9 mouse cellular contexts compared by ENCODE assay signal in the genomic region with DNA sequence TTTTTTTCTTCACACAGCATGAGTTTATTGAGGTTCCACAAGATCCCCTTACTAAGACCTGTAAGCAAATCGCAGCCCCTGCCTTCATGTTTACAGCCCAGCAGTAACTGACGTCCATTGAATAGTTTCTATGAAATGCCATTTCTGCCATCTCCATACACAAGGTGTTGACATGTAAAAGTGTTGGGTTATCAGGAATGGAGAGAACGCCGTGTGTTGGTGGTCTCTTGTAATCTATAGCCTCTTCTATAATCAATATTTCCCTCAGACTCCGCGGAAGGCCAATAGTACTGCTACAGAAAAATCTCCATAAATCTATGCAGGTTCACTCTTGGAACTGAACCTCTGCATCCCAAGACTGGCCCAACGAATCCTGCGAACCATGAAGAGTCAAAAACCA. TPM values are rescaled to one million over a fixed set of nuclear protein-coding genes. Genes with fewer than 3 reads are reported as not detected.
DNase-seq lines count a peak whose midpoint lies in the region; ATAC-seq and TF ChIP-seq lines count a peak whose summit lies in the region.
"Had no signal": no experiment of that assay in that cellular context is flagged by ENCODE, and none has a peak within 500 bp of the region (broad histone marks: within the 10 kb centered on the region; RNA-seq: fewer than 3 reads in every experiment).

No protein-coding gene starts in this region.

- no peak for ATAC-seq in lung, postnatal 0 days
- no peak for ATAC-seq in limb, embryonic 14.5 days (ENCODE audit: low FRiP score, low read depth)
- no peak for ATAC-seq in stomach, embryonic 14.5 days (ENCODE audit: insufficient number of reproducible peaks, insufficient read depth, low FRiP score, low read depth)
- ATAC-seq: inflammation-experienced regulatory T-cells, adult 6 months had no signal

- peak overlapping the region; percentile 83 for H3K4me3 ChIP-seq in cerebellum, adult 2 months (replicated peaks; ENCODE audit: insufficient read depth, low read depth, low read length)
- H3K4me3 ChIP-seq in lung, postnatal 0 days (ENCODE audit: low read depth, low read length): peak overlapping the region; percentile 37
- H3K4me3 ChIP-seq in limb, embryonic 14.5 days (replicated peaks; ENCODE audit: low read length): peak overlapping the region; percentile 57
- H3K4me3 ChIP-seq in stomach, embryonic 14.5 days (ENCODE audit: low read depth, low read length): peak overlapping the region; percentile 37

- H3K4me1 ChIP-seq in cerebellum, adult 2 months (ENCODE audit: control insufficient read depth, insufficient read depth, low read length): peaks cover 9% of the 10 kb centered on the region; the same call in 1 of the 2 replicates
- H3K4me1 ChIP-seq in lung, postnatal 0 days (ENCODE audit: insufficient read depth, low read depth, low read length): peaks cover 16% of the 10 kb centered on the region; the same call in 1 of the 2 replicates
- H3K4me1 ChIP-seq in limb, embryonic 14.5 days (ENCODE audit: control insufficient read depth, insufficient read depth, low read length): peaks cover 28% of the 10 kb centered on the region
- peaks cover 3% of the 10 kb centered on the region; the same call in 1 of the 2 replicates for H3K4me1 ChIP-seq in stomach, embryonic 14.5 days (ENCODE audit: control insufficient read depth, insufficient read depth, low read length)

- H3K27me3 ChIP-seq in cerebellum, adult 2 months (ENCODE audit: control insufficient read depth, insufficient read depth, low read length): no peaks in the 10 kb centered on the region
- H3K27me3 ChIP-seq in lung, postnatal 0 days (replicated peaks; ENCODE audit: insufficient read depth, low read length): no peaks in the 10 kb centered on the region
- no peaks in the 10 kb centered on the region for H3K27me3 ChIP-seq in limb, embryonic 14.5 days (ENCODE audit: control insufficient read depth, insufficient read depth, low read length)
- H3K27me3 ChIP-seq in stomach, embryonic 14.5 days (ENCODE audit: control insufficient read depth, insufficient read depth, low read length): no peaks in the 10 kb centered on the region

- DNase-seq in cerebellum, adult 2 months: no peak
- DNase-seq in cerebellum, postnatal 14 days: no peak
- no peak for DNase-seq in lung, postnatal 0 days (ENCODE audit: low spot score)
- no peak for DNase-seq in lung, postnatal 10 days
- DNase-seq in limb, embryonic 14.5 days (ENCODE audit: low spot score): no peak
- no peak for DNase-seq in gastrocnemius, postnatal 25 days
- DNase-seq in testis, postnatal 14 days (ENCODE audit: low spot score): no peak

- TF ChIP-seq CTCF in cerebellum, adult 2 months (IDR thresholded peaks at IDR 0.05; ENCODE audit: borderline replicate concordance, insufficient read depth, low read depth, low read length): no peak
- TF ChIP-seq CTCF in lung, postnatal 0 days (IDR thresholded peaks at IDR 0.05): no peak

- H3K9ac ChIP-seq in lung, postnatal 0 days (replicated peaks; ENCODE audit: low read depth): no peak overlapping the region
- H3K9ac ChIP-seq in limb, embryonic 14.5 days (ENCODE audit: low read depth, low read length, severe bottlenecking): peak overlapping the region; percentile 63; the same call in 1 of the 2 replicates
- H3K9ac ChIP-seq in stomach, embryonic 14.5 days (replicated peaks; ENCODE audit: low read depth, low read length): no peak overlapping the region

- TF ChIP-seq POLR2A in cerebellum, adult 2 months (IDR thresholded peaks at IDR 0.05; ENCODE audit: borderline replicate concordance, insufficient read depth, low read length): no peak
- TF ChIP-seq POLR2A in limb, embryonic 14.5 days (IDR thresholded peaks at IDR 0.05; ENCODE audit: borderline replicate concordance, extremely low read depth, insufficient read depth, insufficient read length): no peak

- 42% methylated on average over 8 of the region's 8 CpGs for WGBS in cerebellum, adult 2 months
- WGBS in lung, postnatal 0 days: 43% methylated on average over 8 of the region's 8 CpGs
- 41% methylated on average over 8 of the region's 8 CpGs for WGBS in limb, embryonic 14.5 days
- 39% methylated on average over 8 of the region's 8 CpGs for WGBS in stomach, embryonic 14.5 days

- peak overlapping the region; percentile 62 for H3K27ac ChIP-seq in cerebellum, adult 2 months (ENCODE audit: insufficient read depth, low read length)
- peak overlapping the region; percentile 62; the same call in 1 of the 2 replicates for H3K27ac ChIP-seq in lung, postnatal 0 days (ENCODE audit: low read length)
- H3K27ac ChIP-seq in limb, embryonic 14.5 days (replicated peaks; ENCODE audit: low read depth, low read length): no peak overlapping the region
- H3K27ac ChIP-seq in stomach, embryonic 14.5 days (ENCODE audit: low read length): no peak overlapping the region

- TF ChIP-seq EP300 in lung, postnatal 0 days (IDR thresholded peaks at IDR 0.05): no peak

- no peaks in the 10 kb centered on the region for H3K9me3 ChIP-seq in lung, postnatal 0 days (ENCODE audit: low read length)
- H3K9me3 ChIP-seq in limb, embryonic 14.5 days (ENCODE audit: control insufficient read depth, low read length): no peaks in the 10 kb centered on the region
- no peaks in the 10 kb centered on the region for H3K9me3 ChIP-seq in stomach, embryonic 14.5 days (ENCODE audit: control insufficient read depth, low read depth, low read length)

- H3K36me3 ChIP-seq in lung, postnatal 0 days (ENCODE audit: insufficient read depth, low read length): no peaks in the 10 kb centered on the region
- no peaks in the 10 kb centered on the region for H3K36me3 ChIP-seq in limb, embryonic 14.5 days (ENCODE audit: control insufficient read depth, insufficient read depth, low read length)
- H3K36me3 ChIP-seq in stomach, embryonic 14.5 days (ENCODE audit: control insufficient read depth, insufficient read depth, low read length): no peaks in the 10 kb centered on the region

- peak overlapping the region; percentile 57 for H3K4me2 ChIP-seq in lung, postnatal 0 days (replicated peaks; ENCODE audit: low read depth, low read length)
- H3K4me2 ChIP-seq in limb, embryonic 14.5 days (replicated peaks; ENCODE audit: low read depth, low read length, severe bottlenecking): peak overlapping the region; percentile 62
- peak overlapping the region; percentile 47 for H3K4me2 ChIP-seq in stomach, embryonic 14.5 days (replicated peaks; ENCODE audit: low read depth, low read length)

RNA-seq across cellular contexts. Expression of a gene that starts 1.1 kb away (rescaled TPM):
- 34.7 and 36.1 TPM in 2 replicates for polyA plus RNA-seq in cerebellum, adult 2 months (2012; rRNA removed)
- 48.9 and 50.4 TPM in 2 replicates for polyA plus RNA-seq in lung, postnatal 0 days (2015; fragmentation: Nextera tagmentation; extraction: Ambion mirVana)
- polyA plus RNA-seq in limb, embryonic 14.5 days (2012; rRNA removed): 15.8 and 16.9 TPM in 2 replicates
- polyA plus RNA-seq in limb, embryonic 14.5 days (2014; fragmentation: Nextera tagmentation; extraction: Ambion mirVana): 45.8 and 49.8 TPM in 2 replicates
- 37.1 and 39.5 TPM in 2 replicates for polyA plus RNA-seq in stomach, embryonic 14.5 days (2014; fragmentation: Nextera tagmentation; extraction: Ambion mirVana)
- 10 to 100 TPM; 32.8 to 39.8 TPM for total RNA-seq in gastrocnemius, postnatal 25 days (2021)

RNA-seq across cellular contexts. Expression of a gene that starts 56.2 kb away (rescaled TPM):
- polyA plus RNA-seq in cerebellum, adult 2 months (2012; rRNA removed): 709 and 904 TPM in 2 replicates
- polyA plus RNA-seq in lung, postnatal 0 days (2015; fragmentation: Nextera tagmentation; extraction: Ambion mirVana): 18.3 and 18.8 TPM in 2 replicates
- 105 and 110 TPM in 2 replicates for polyA plus RNA-seq in limb, embryonic 14.5 days (2012; rRNA removed)
- polyA plus RNA-seq in limb, embryonic 14.5 days (2014; fragmentation: Nextera tagmentation; extraction: Ambion mirVana): 77.4 and 81.0 TPM in 2 replicates
- 103 and 114 TPM in 2 replicates for polyA plus RNA-seq in stomach, embryonic 14.5 days (2014; fragmentation: Nextera tagmentation; extraction: Ambion mirVana)
- 1 to 10 TPM; 4.2 to 6.2 TPM for total RNA-seq in gastrocnemius, postnatal 25 days (2021)

Comparison
In these comparisons a context has a peak if more than half of its experiments do, and no peak if none do; other contexts are left out.
1. H3K27ac ChIP-seq: peak in cerebellum, adult 2 months (single experiment) and lung, postnatal 0 days (single experiment); none in limb, embryonic 14.5 days (single experiment) and stomach, embryonic 14.5 days (single experiment).
2. Peak in every context shown above with its lines, with median percentiles within 50 percentile points of each other: H3K4me3 ChIP-seq and H3K4me2 ChIP-seq.